ENCODE assay signal across 10 mouse cellular contexts in genomic region chr10:82866356-82866755, GRCm38 (mm10). TPM values are rescaled to one million over a fixed set of nuclear protein-coding genes. Genes with fewer than 3 reads are reported as not detected.
A peak's percentile ranks its signal among the peaks of the same experiment; 100 is the strongest.
DNase-seq lines count a peak whose midpoint lies in the region; ATAC-seq and TF ChIP-seq lines count a peak whose summit lies in the region.
"Had no signal": no experiment of that assay in that cellular context is flagged by ENCODE, and none has a peak within 500 bp of the region (broad histone marks: within the 10 kb centered on the region; RNA-seq: fewer than 3 reads in every experiment).

Eid3 (plus strand) TSS chr10:82866626.

- H3K9ac ChIP-seq in neural tube, embryonic 13.5 days = no peak within 1 kb of the TSS

- peak in 1 of 2 experiments; percentile 12 for DNase-seq in cerebellum, adult 2 months
- DNase-seq in cerebellum, adult 11 months = no peak
- DNase-seq in neural tube, embryonic 10.5 days (ENCODE audit: extremely low spot score, low spot score) = no peak
- DNase-seq in naive thymus-derived CD4-positive, alpha-beta T cell, adult 2 months (ENCODE audit: low read depth) = peak; percentile 37
- no peak for DNase-seq in gastrocnemius, postnatal 14 days
- DNase-seq in right cerebral cortex, postnatal 25 days = no peak
- DNase-seq: lung, postnatal 10 days had no signal

- no peak within 1 kb of the TSS for H3K27ac ChIP-seq in cerebellum, adult 2 months (ENCODE audit: insufficient read depth, low read length)
- no peak within 1 kb of the TSS for H3K27ac ChIP-seq in neural tube, embryonic 13.5 days (replicated peaks)

- peaks cover 17% of the 10 kb centered on the region for H3K4me1 ChIP-seq in cerebellum, adult 2 months (ENCODE audit: control insufficient read depth, insufficient read depth, low read length)
- H3K4me1 ChIP-seq in neural tube, embryonic 13.5 days (replicated peaks) = peaks cover 42% of the 10 kb centered on the region

- intact Hi-C loops in gastrocnemius, postnatal 14 days (cut with DNase I; ENCODE audit: low total_unique reads) = loop anchor here (10.0 kb wide), 1 partner anchor 52 kb away; no protein-coding TSS in a partner anchor

- WGBS in cerebellum, adult 2 months = 40% methylated on average over 9 of the region's 9 CpGs
- 71% methylated on average over 9 of the region's 9 CpGs for WGBS in neural tube, embryonic 13.5 days

- H3K4me2 ChIP-seq in neural tube, embryonic 13.5 days = no peak within 1 kb of the TSS

- no peaks in the 10 kb centered on the region for H3K27me3 ChIP-seq in cerebellum, adult 2 months (ENCODE audit: control insufficient read depth, insufficient read depth, low read length)
- no peaks in the 10 kb centered on the region for H3K27me3 ChIP-seq in neural tube, embryonic 13.5 days

- TF ChIP-seq POLR2A in cerebellum, adult 2 months (IDR thresholded peaks at IDR 0.05; ENCODE audit: borderline replicate concordance, insufficient read depth, low read length) = no peak

- no peaks in the 10 kb centered on the region for H3K9me3 ChIP-seq in neural tube, embryonic 13.5 days

- no peak for TF ChIP-seq CTCF in cerebellum, adult 2 months (IDR thresholded peaks at IDR 0.05; ENCODE audit: borderline replicate concordance, insufficient read depth, low read depth, low read length)

- H3K36me3 ChIP-seq in neural tube, embryonic 13.5 days = peaks cover 27% of the 10 kb centered on the region

- ATAC-seq in neural tube, embryonic 13.5 days (ENCODE audit: low read depth) = peak; percentile 36; the same call in 1 of the 2 replicates
- ATAC-seq in hematopoietic stem cell, adult 5-6 weeks (replicated peaks in 1 of 2; ENCODE audit: insufficient read depth in 1 of 2, low FRiP score in 2 of 2, low TSS enrichment in 1 of 2, low read depth in 1 of 2, poor library complexity in 2 of 2, severe bottlenecking in 2 of 2) = peak; percentile 66 to 83
- ATAC-seq: inflammation-experienced regulatory T-cells, adult 6 months had no signal

- H3K4me3 ChIP-seq in cerebellum, adult 2 months (replicated peaks; ENCODE audit: insufficient read depth, low read depth, low read length) = peak within 1 kb of the TSS; percentile 45
- no peak within 1 kb of the TSS for H3K4me3 ChIP-seq in neural tube, embryonic 13.5 days

RNA-seq across cellular contexts. Expression of gene Eid3, which starts in this region (rescaled TPM):
- polyA plus RNA-seq in cerebellum, adult 2 months (2012; rRNA removed) = 0.90 and 1.0 TPM in 2 replicates
- 0.24 TPM in 1 of 2 replicates, not detected in the other for polyA plus RNA-seq in neural tube, embryonic 13.5 days (2015; fragmentation: Nextera tagmentation; extraction: Ambion mirVana)
- total RNA-seq in hematopoietic stem cell, adult 5-6 weeks (2017) = 8.5 and 21.6 TPM in 2 replicates
- under 1 TPM; 0.41 to 0.86 TPM for total RNA-seq in gastrocnemius, postnatal 14 days (2021)

Comparison
In these comparisons a context has a peak if more than half of its experiments do, and no peak if none do; other contexts are left out.
1. Peak in ATAC-seq in neural tube, embryonic 13.5 days; RNA of the gene not detected or under 1 TPM.